Comparison of ENCODE assay signal across 8 mouse cellular contexts in genomic region chr1:160212703-160213669, GRCm38 (mm10). TPM values are rescaled to one million over a fixed set of nuclear protein-coding genes. Genes with fewer than 3 reads are reported as not detected.
A peak's percentile ranks its signal among the peaks of the same experiment; 100 is the strongest.
DNase-seq lines count a peak whose midpoint lies in the region; ATAC-seq and TF ChIP-seq lines count a peak whose summit lies in the region.

Gene Cacybp (minus strand): TSS chr1:160212875.

- peak within 1 kb of the TSS; percentile 64 for H3K4me2 ChIP-seq in forebrain, embryonic 15.5 days (replicated peaks)

- H3K4me3 ChIP-seq in ES-E14 (ENCODE audit: insufficient read depth in 1 of 2, low read depth in 1 of 2, low read length in 2 of 2, poor library complexity in 1 of 2, severe bottlenecking in 1 of 2), result peak within 1 kb of the TSS; percentile 88 to 91
- peak within 1 kb of the TSS; percentile 74 for H3K4me3 ChIP-seq in forebrain, embryonic 15.5 days
- H3K4me3 ChIP-seq in lung, adult 2 months (replicated peaks; ENCODE audit: extremely low read depth, low read depth, low read length), result peak within 1 kb of the TSS; percentile 99

- under 1% methylated on average over 76 of the region's 76 CpGs for WGBS in forebrain, embryonic 15.5 days
- WGBS in lung, adult 2 months, result 1% methylated on average over 76 of the region's 76 CpGs

- peaks cover 4 to 11% of the 10 kb centered on the region in 2 experiments for H3K4me1 ChIP-seq in ES-E14 (ENCODE audit: control insufficient read depth in 2 of 2, insufficient read depth in 2 of 2, low read length in 2 of 2, poor library complexity in 1 of 2)
- peaks cover 30% of the 10 kb centered on the region for H3K4me1 ChIP-seq in forebrain, embryonic 15.5 days
- peaks cover 8% of the 10 kb centered on the region for H3K4me1 ChIP-seq in lung, adult 2 months (ENCODE audit: control insufficient read depth, insufficient read depth, low read length)

- TF ChIP-seq CTCF in lung, adult 2 months (IDR thresholded peaks at IDR 0.05; ENCODE audit: insufficient read depth, low read length), result peak; percentile 89

- peak within 1 kb of the TSS; percentile 93 for H3K27ac ChIP-seq in ES-E14 (ENCODE audit: insufficient read depth, low read depth, low read length, poor library complexity, severe bottlenecking)
- peak within 1 kb of the TSS; percentile 99 for H3K27ac ChIP-seq in forebrain, embryonic 15.5 days (replicated peaks)

- H3K9ac ChIP-seq in ES-E14 (ENCODE audit: insufficient read depth, low read depth, low read length, poor library complexity, severe bottlenecking), result peak within 1 kb of the TSS; percentile 96
- peak within 1 kb of the TSS; percentile 85 for H3K9ac ChIP-seq in forebrain, embryonic 15.5 days (replicated peaks)

- peak; percentile 91; the same call in 1 of the 2 replicates for TF ChIP-seq POLR2A in lung, adult 2 months (IDR thresholded peaks at IDR 0.05; ENCODE audit: borderline replicate concordance, extremely low read depth, low read depth, low read length)

- H3K36me3 ChIP-seq in ES-E14 (ENCODE audit: control insufficient read depth, insufficient read depth, low read length, poor library complexity, severe bottlenecking), result no peaks in the 10 kb centered on the region; the same call in 1 of the 2 replicates
- peaks cover under 1% of the 10 kb centered on the region; the same call in 1 of the 2 replicates for H3K36me3 ChIP-seq in forebrain, embryonic 15.5 days

- no peaks in the 10 kb centered on the region for H3K27me3 ChIP-seq in forebrain, embryonic 15.5 days

- DNase-seq in ES-E14 (ENCODE audit: low read depth, low spot score), result peak; percentile 95
- DNase-seq in cerebellum, adult 11-12 months, result peak; percentile 100
- DNase-seq in heart, postnatal 25 days (ENCODE audit: low spot score), result peak; percentile 99
- DNase-seq in layer of hippocampus, adult 18-20 months (ENCODE audit: low spot score in 2 of 2), result peak; percentile 100
- DNase-seq in lung, adult 2 months, result peak; percentile 100
- DNase-seq in thymus, adult 18-20 months, result peak; percentile 100

- peak; percentile 98 for ATAC-seq in forebrain, embryonic 15.5 days (replicated peaks)
- peak; percentile 93 for ATAC-seq in neutrophil, adult 5-6 weeks (ENCODE audit: extremely low read depth, insufficient number of reproducible peaks, low FRiP score, poor library complexity, severe bottlenecking)

- H3K9me3 ChIP-seq in ES-E14 (ENCODE audit: control insufficient read depth, insufficient read depth, low read depth, low read length), result no peaks in the 10 kb centered on the region
- no peaks in the 10 kb centered on the region for H3K9me3 ChIP-seq in forebrain, embryonic 15.5 days

- in situ Hi-C loops in ES-E14 (cut with MboI; ENCODE audit: low sequenced_read_pairs in 2 of 2, unreplicated experiment in 2 of 2), result no loop called here

- intact Hi-C loops in heart, postnatal 25 days (cut with DNase I), result loop anchor here (1.0 to 10.0 kb wide), 3 partner anchors 18 to 922 kb away; partner anchors contain the start of genes Klhl20, Mrps14 and Rabgap1l

TF ChIP-seq in ES-E14, 5 proteins besides CTCF, POLR2A, EP300 and RAD21:
- peak; percentile 85 for TF ChIP-seq CHD2 (IDR thresholded peaks at IDR 0.05; ENCODE audit: low read depth, low read length)
- no peak for TF ChIP-seq ZNF384 (IDR thresholded peaks at IDR 0.05; ENCODE audit: low read depth, low read length)
- no peak for TF ChIP-seq MAFK (IDR thresholded peaks at IDR 0.05; ENCODE audit: insufficient read depth, low read depth, low read length)
- peak; percentile 17; the same call in 1 of the 2 replicates for TF ChIP-seq ZC3H11A (IDR thresholded peaks at IDR 0.05; ENCODE audit: borderline replicate concordance, low read depth, low read length)
- TF ChIP-seq HCFC1 (IDR thresholded peaks at IDR 0.05; ENCODE audit: borderline replicate concordance, insufficient read depth, low read length), result peak; percentile 91

RNA-seq across cellular contexts. Expression of gene Cacybp, which starts in this region (rescaled TPM):
- total RNA-seq in ES-E14 (2012; rRNA removed), result 161 and 184 TPM in 2 replicates
- polyA plus RNA-seq in forebrain, embryonic 15.5 days (2015; fragmentation: Nextera tagmentation; extraction: Ambion mirVana), result 284 and 296 TPM in 2 replicates
- 10 to 100 TPM; 64.0 to 74.6 TPM for total RNA-seq in heart, postnatal 25 days (2021)
- 10 to 100 TPM; 88.5 to 95.7 TPM for total RNA-seq in layer of hippocampus, adult 18-20 months (2021)
- 4.9 and 5.7 TPM in 2 replicates for polyA plus RNA-seq in lung, adult 2 months (2012; rRNA removed)
- 55.2 and 57.3 TPM in 2 replicates for total RNA-seq in neutrophil, adult 5-6 weeks (2017)

Comparison
In these comparisons a context has a peak if more than half of its experiments do, and no peak if none do; other contexts are left out.
1. Peak in every context shown above with its lines: DNase-seq, ATAC-seq, H3K4me3 ChIP-seq and H3K27ac ChIP-seq.
2. RNA of gene Cacybp (polyA plus RNA-seq): 284 to 296 TPM in forebrain, embryonic 15.5 days; 4.9 to 5.7 TPM in lung, adult 2 months; every median in the first group is over 10 times any median in the second.